Mouse (Mus musculus) MEL (cell line): ENCODE measurements around the gene Lrrc43. TPM values are rescaled to one million over a fixed set of nuclear protein-coding genes. Genes with fewer than 3 reads are reported as not detected.
A peak's percentile ranks its signal among the peaks of the same experiment; 100 is the strongest.

Experiments used
- DNase-seq: peaks from one replicate; pipeline ENCODE4 v3.0.0; 2011; ENCODE audit warnings: low read depth, low spot score
- H3K27ac ChIP-seq: 2 replicates; pipeline ENCODE4 v1.5.1; 2012; ENCODE audit warnings: low read depth, mild to moderate bottlenecking, control low read depth, low read length, moderate library complexity; ENCODE audit not compliant: control insufficient read depth
- H3K27me3 ChIP-seq, 2 experiments: fragments of 150-350 bp in 1 of 2; sonication (generic) in 1 of 2; 2 replicates each; pipeline ENCODE4 v1.6.1; 2012; ENCODE audit warnings: low read length in 2 of 2, mild to moderate bottlenecking in 2 of 2, improper control_type of control experiment in 1 of 2, moderate library complexity in 1 of 2; ENCODE audit not compliant: insufficient read depth in 2 of 2, control insufficient read depth in 1 of 2
- H3K36me3 ChIP-seq, 2 experiments: 2 replicates each; pipeline ENCODE4 v1.6.1; 2012 to 2014; ENCODE audit warnings: low read length in 2 of 2, improper control_type of control experiment in 1 of 2, inconsistent platforms in 1 of 2, mild to moderate bottlenecking in 1 of 2; ENCODE audit not compliant: insufficient read depth in 2 of 2, control insufficient read depth in 1 of 2
- H3K4me1 ChIP-seq, 2 experiments: fragments of 150-350 bp in 1 of 2; sonication (generic) in 1 of 2; 2 replicates each; pipeline ENCODE4 v1.6.1; 2012; ENCODE audit warnings: low read length in 2 of 2, improper control_type of control experiment in 1 of 2, mild to moderate bottlenecking in 1 of 2; ENCODE audit not compliant: insufficient read depth in 2 of 2, control insufficient read depth in 1 of 2
- H3K4me3 ChIP-seq, 2 experiments: fragments of 150-350 bp in 1 of 2; sonication (generic) in 1 of 2; 2 replicates each; pipeline ENCODE4 v1.5.1; 2012; ENCODE audit warnings: low read depth in 2 of 2, low read length in 2 of 2, mild to moderate bottlenecking in 2 of 2, moderate library complexity in 2 of 2, control low read depth in 1 of 2, improper control_type of control experiment in 1 of 2; ENCODE audit not compliant: control insufficient read depth in 1 of 2, insufficient read depth in 1 of 2
- H3K79me2 ChIP-seq: 2 replicates; pipeline ENCODE4 v1.6.1; 2012; ENCODE audit warnings: mild to moderate bottlenecking, low read length, moderate library complexity; ENCODE audit not compliant: control insufficient read depth, poor library complexity, insufficient read depth
- H3K9ac ChIP-seq: 2 replicates; pipeline ENCODE4 v1.6.1; 2012; ENCODE audit warnings: low read depth, mild to moderate bottlenecking, control low read depth, low read length, moderate library complexity; ENCODE audit not compliant: control insufficient read depth, poor library complexity, severe bottlenecking
- H3K9me3 ChIP-seq: fragments of 150-350 bp; sonication (generic); replicated peaks from 2 replicates; pipeline ENCODE4 v1.6.1; 2012; ENCODE audit warnings: mild to moderate bottlenecking, low read length, improper control_type of control experiment, moderate library complexity; ENCODE audit not compliant: insufficient read depth
- CHD1 ChIP-seq: IDR thresholded peaks from 2 replicates; pipeline ENCODE4 v1.6.1; 2012; ENCODE audit warnings: low read depth, mild to moderate bottlenecking, inconsistent platforms, low read length, improper control_type of control experiment
- CHD2 ChIP-seq: IDR thresholded peaks from 2 replicates; pipeline ENCODE4 v1.6.1; 2011; ENCODE audit warnings: low read length, improper control_type of control experiment
- ETS1 ChIP-seq: IDR thresholded peaks from 2 replicates; pipeline ENCODE4 v1.6.1; 2012; ENCODE audit warnings: low read depth, mild to moderate bottlenecking, inconsistent platforms, low read length, improper control_type of control experiment, moderate library complexity
- GATA1 ChIP-seq: IDR thresholded peaks from 2 replicates; pipeline ENCODE4 v1.6.1; 2011; ENCODE audit warnings: low read depth, low read length, improper control_type of control experiment
- MAFK ChIP-seq: IDR thresholded peaks from 2 replicates; pipeline ENCODE4 v1.6.1; 2011; ENCODE audit warnings: low read depth, mild to moderate bottlenecking, low read length, improper control_type of control experiment, borderline replicate concordance
- MAX ChIP-seq: IDR thresholded peaks from 2 replicates; pipeline ENCODE4 v1.6.1; 2011; ENCODE audit warnings: low read length, improper control_type of control experiment
- MAZ ChIP-seq: IDR thresholded peaks from 2 replicates; pipeline ENCODE4 v1.6.1; 2012; ENCODE audit warnings: low read depth, mild to moderate bottlenecking, inconsistent platforms, low read length, improper control_type of control experiment
- MEF2A ChIP-seq: IDR thresholded peaks from 2 replicates; pipeline ENCODE4 v1.6.1; 2014; ENCODE audit warnings: low read depth, mild to moderate bottlenecking, inconsistent platforms, low read length, improper control_type of control experiment; ENCODE audit not compliant: poor library complexity, insufficient replicate concordance, severe bottlenecking; ENCODE audit errors: extremely low read depth
- MXI1 ChIP-seq: IDR thresholded peaks from 2 replicates; pipeline ENCODE4 v1.6.1; 2011; ENCODE audit warnings: mild to moderate bottlenecking, low read depth, low read length, improper control_type of control experiment
- MYB ChIP-seq: IDR thresholded peaks from 2 replicates; pipeline ENCODE4 v1.6.1; 2011; ENCODE audit warnings: mild to moderate bottlenecking, low read depth, low read length, improper control_type of control experiment
- POLR2A ChIP-seq, 2 experiments: IDR thresholded peaks; 2 replicates each; pipeline ENCODE4 v1.6.1; 2011 to 2012; ENCODE audit warnings: low read length in 2 of 2, mild to moderate bottlenecking in 2 of 2, control low read depth in 1 of 2, improper control_type of control experiment in 1 of 2, low read depth in 1 of 2, moderate library complexity in 1 of 2; ENCODE audit not compliant: control insufficient read depth in 1 of 2, insufficient read depth in 1 of 2, poor library complexity in 1 of 2
- RAD21 ChIP-seq: IDR thresholded peaks from 2 replicates; pipeline ENCODE4 v1.6.1; 2011; ENCODE audit warnings: mild to moderate bottlenecking, low read depth, low read length, improper control_type of control experiment
- RCOR1 ChIP-seq: IDR thresholded peaks from 2 replicates; pipeline ENCODE4 v1.6.1; 2012; ENCODE audit warnings: low read depth, mild to moderate bottlenecking, inconsistent platforms, low read length, improper control_type of control experiment
- SMC3 ChIP-seq: IDR thresholded peaks from 2 replicates; pipeline ENCODE4 v1.6.1; 2011; ENCODE audit warnings: low read depth, low read length, improper control_type of control experiment
- TBP ChIP-seq: IDR thresholded peaks from 2 replicates; pipeline ENCODE4 v1.8.0; 2011; ENCODE audit warnings: low read depth, low read length, improper control_type of control experiment
- TCF12 ChIP-seq: IDR thresholded peaks from 2 replicates; pipeline ENCODE4 v1.6.1; 2014; ENCODE audit warnings: low read depth, mild to moderate bottlenecking, inconsistent platforms, low read length, improper control_type of control experiment, moderate library complexity
- UBTF ChIP-seq: IDR thresholded peaks from 2 replicates; pipeline ENCODE4 v1.6.1; 2012; ENCODE audit warnings: low read depth, mild to moderate bottlenecking, inconsistent platforms, low read length, improper control_type of control experiment, moderate library complexity, borderline replicate concordance; ENCODE audit not compliant: insufficient read depth
- USF1 ChIP-seq: IDR thresholded peaks from 2 replicates; pipeline ENCODE4 v1.6.1; 2014; ENCODE audit warnings: low read depth, mild to moderate bottlenecking, inconsistent platforms, low read length, improper control_type of control experiment, moderate library complexity
- ZC3H11A ChIP-seq: IDR thresholded peaks from 2 replicates; pipeline ENCODE4 v1.6.1; 2012; ENCODE audit warnings: low read depth, mild to moderate bottlenecking, inconsistent platforms, low read length, improper control_type of control experiment
- ZMIZ1 ChIP-seq: IDR thresholded peaks from 2 replicates; pipeline ENCODE4 v1.6.1; 2012; ENCODE audit warnings: low read depth, mild to moderate bottlenecking, inconsistent platforms, low read length, improper control_type of control experiment, moderate library complexity
- ZNF384 ChIP-seq: IDR thresholded peaks from 2 replicates; pipeline ENCODE4 v1.6.1; 2012; ENCODE audit warnings: low read depth, mild to moderate bottlenecking, inconsistent platforms, low read length, improper control_type of control experiment
- polyA plus RNA-seq, 2 experiments: library from polyadenylated mRNA; stranded (reverse) in 1 of 2; unstranded in 1 of 2; fragments of >175 nt in 1 of 2; fragments of >200 nt in 1 of 2; gene quantifications; 2 replicates each; pipeline versions ENCODE4 v1.2.1 to v1.2.4; 2012; ENCODE audit warnings: low replicate concordance in 2 of 2, low read depth in 1 of 2; ENCODE audit not compliant: insufficient read length in 2 of 2, insufficient read depth in 1 of 2, missing spikeins in 1 of 2
- total RNA-seq: library from RNA; depleted of rRNA; stranded (reverse); fragments of 300-350 nt; gene quantifications from 2 replicates; pipeline ENCODE4 v1.2.3, GENCODE M21; 2012

Gene Lrrc43
- total and polyA plus RNA-seq, 3 experiments: not detected

DNA sequence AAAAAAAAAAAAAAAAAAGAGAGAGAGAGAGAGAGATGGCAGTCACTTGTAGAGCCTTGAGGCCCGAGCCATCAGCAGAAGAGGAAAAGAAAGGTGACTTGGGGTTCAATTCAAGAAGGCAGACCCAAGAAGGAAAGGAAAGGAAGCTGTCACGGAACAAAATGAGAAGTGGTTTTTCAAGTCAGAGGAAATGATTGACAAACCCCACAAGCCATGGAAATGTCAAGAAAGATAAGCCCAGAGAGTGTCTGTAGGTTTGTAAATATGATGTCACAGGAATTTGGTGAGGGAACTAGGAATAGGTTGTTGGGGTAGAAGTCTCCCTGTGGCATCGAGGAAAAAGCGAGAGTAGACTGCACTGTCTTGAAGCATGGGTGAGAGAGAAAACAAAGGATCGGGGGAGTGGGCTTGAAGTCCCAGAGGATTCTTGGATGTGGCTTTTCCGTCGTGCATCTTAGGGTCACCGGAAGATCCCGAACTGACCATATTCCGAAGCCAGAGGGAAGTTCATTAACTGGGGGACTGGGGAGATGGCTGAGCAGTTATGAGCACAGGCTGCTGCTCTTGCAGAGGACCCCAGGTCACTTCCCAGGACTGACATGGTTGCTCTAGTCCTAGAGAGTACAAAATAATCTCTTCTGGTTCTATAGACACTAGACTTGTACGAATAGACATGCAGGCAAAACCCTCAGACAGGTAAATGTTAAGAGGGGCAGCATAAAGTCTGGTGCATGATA lies 1.3 kb upstream of the Lrrc43 start:
- peak; percentile 30 for DNase-seq

DNA sequence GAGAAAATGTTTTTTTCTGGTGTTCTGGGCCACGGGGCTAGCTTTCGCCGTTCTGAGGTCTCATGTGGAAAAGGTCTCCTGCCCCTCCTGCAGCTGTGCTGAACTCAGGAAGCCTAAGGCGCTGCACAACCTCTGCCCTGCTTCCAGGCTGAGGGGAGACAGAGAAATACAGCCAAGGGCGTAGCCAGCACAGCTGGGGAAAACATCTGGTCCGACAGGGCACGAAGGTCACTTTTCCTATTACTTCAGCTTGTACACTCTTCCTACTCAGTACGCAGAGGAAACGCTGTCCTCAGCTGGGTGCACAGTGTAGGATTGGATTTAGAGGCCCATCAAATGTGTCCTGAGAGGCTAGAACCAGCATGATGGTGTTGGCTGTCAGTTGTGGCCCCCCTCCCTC lies 830 bp downstream of the Lrrc43 start:
- Histone ChIP-seq H3K9ac (no peak overlapping the region), H3K4me1 (no peaks in the 10 kb centered on the region), H3K4me3 (no peak overlapping the region), H3K36me3 (no peaks in the 10 kb centered on the region), H3K27ac (no peak overlapping the region), H3K79me2 (no peaks in the 10 kb centered on the region), H3K27me3 (no peaks in the 10 kb centered on the region; a peak in 2 of 4 replicates), H3K9me3 (no peaks in the 10 kb centered on the region)
- no peak for TF ChIP-seq MYB
- no peak for TF ChIP-seq ZC3H11A
- no peak for TF ChIP-seq TCF12
- TF ChIP-seq MAX: no peak
- no peak for TF ChIP-seq USF1
- TF ChIP-seq ZMIZ1: no peak
- no peak for TF ChIP-seq CHD2
- no peak for TF ChIP-seq TBP
- no peak for TF ChIP-seq MAFK
- no peak for TF ChIP-seq RAD21
- TF ChIP-seq MAZ: no peak
- no peak for TF ChIP-seq UBTF
- TF ChIP-seq ZNF384: no peak
- no peak for TF ChIP-seq GATA1
- TF ChIP-seq SMC3: no peak
- no peak for TF ChIP-seq CHD1
- TF ChIP-seq MEF2A: no peak
- TF ChIP-seq POLR2A (IDR thresholded peaks at IDR 0.05; ENCODE audit: control insufficient read depth in 1 of 2, insufficient read depth in 1 of 2, low read depth in 1 of 2, low read length in 2 of 2, poor library complexity in 1 of 2): no peak
- DNase-seq: no peak

More for the DNA sequence above, 1.3 kb upstream of the Lrrc43 start:
- H3K4me3 ChIP-seq: no peak overlapping the region
- no peaks in the 10 kb centered on the region; a peak in 1 of 4 replicates for H3K4me1 ChIP-seq
- no peaks in the 10 kb centered on the region for H3K9me3 ChIP-seq
- peaks cover 0 to 3% of the 10 kb centered on the region in 2 experiments; a peak in 3 of 4 replicates for H3K27me3 ChIP-seq
- no peaks in the 10 kb centered on the region for H3K79me2 ChIP-seq
- H3K9ac ChIP-seq: no peak overlapping the region
- H3K36me3 ChIP-seq: no peaks in the 10 kb centered on the region
- no peak overlapping the region for H3K27ac ChIP-seq
- TF ChIP-seq RCOR1 (no peak), MXI1 (no peak), ETS1 (no peak), CHD2 (no peak), GATA1 (no peak), ZNF384 (0 out of 2 replicates have a peak, but pooled peaks have one; percentile 18)
